Mouse (Mus musculus): Measurements from ENCODE around the gene Fbf1. TPM values are rescaled to one million over a fixed set of nuclear protein-coding genes. Genes with fewer than 3 reads are reported as not detected.

Gene Fbf1
- total RNA-seq, 1 experiment from 2014 or later: 53.0 TPM

Other genes starting within 250 kb of the Fbf1 start
- 32.0 and 41.3 TPM in 2 replicates for gene Sap30bp, start 234.9 kb downstream of the Fbf1 start, total RNA-seq (2021)
- 31.4 and 37.1 TPM in 2 replicates for gene Recql5, start 234.7 kb downstream of the Fbf1 start, total RNA-seq (2021)
- gene Itgb4, start 193.5 kb downstream of the Fbf1 start, total RNA-seq (2021): 2.0 and 4.1 TPM in 2 replicates
- gene Galk1, start 155.4 kb downstream of the Fbf1 start, total RNA-seq (2021): 31.8 and 49.7 TPM in 2 replicates
- gene H3f3b, start 140.2 kb downstream of the Fbf1 start, total RNA-seq (2021): 265 and 377 TPM in 2 replicates
- 25.8 and 27.4 TPM in 2 replicates for gene Unk, start 137.8 kb downstream of the Fbf1 start, total RNA-seq (2021)
- 0.24 and 0.79 TPM in 2 replicates for gene Unc13d, start 90.2 kb downstream of the Fbf1 start, total RNA-seq (2021)
- gene Wbp2, start 81.2 kb downstream of the Fbf1 start, total RNA-seq (2021): 189 and 195 TPM in 2 replicates
- 17.1 and 20.2 TPM in 2 replicates for gene Trim47, start 41.0 kb downstream of the Fbf1 start, total RNA-seq (2021)
- gene Trim65, start 37.0 kb downstream of the Fbf1 start, total RNA-seq (2021): 12.2 and 12.9 TPM in 2 replicates
- gene Mrpl38, start 29.3 kb downstream of the Fbf1 start, total RNA-seq (2021): 86.5 and 103 TPM in 2 replicates
- 21.5 and 27.1 TPM in 2 replicates for gene Ten1, start 30.7 kb upstream of the Fbf1 start, total RNA-seq (2021)
- 182 and 184 TPM in 2 replicates for gene Acox1, start 30.9 kb upstream of the Fbf1 start, total RNA-seq (2021)
- gene Evpl, start 69.9 kb upstream of the Fbf1 start, total RNA-seq (2021): 1.00 and 1.5 TPM in 2 replicates
- 68.1 and 70.9 TPM in 2 replicates for gene Srp68, start 106.1 kb upstream of the Fbf1 start, total RNA-seq (2021)
- gene Galr2, start 112.8 kb upstream of the Fbf1 start, total RNA-seq (2021): not detected in 2 replicates
- 53.6 and 77.1 TPM in 2 replicates for gene Exoc7, start 139.1 kb upstream of the Fbf1 start, total RNA-seq (2021)
- gene Foxj1, start 167.2 kb upstream of the Fbf1 start, total RNA-seq (2021): 0.15 TPM in 1 of 2 replicates, not detected in the other
- gene Rnf157, start 244.9 kb upstream of the Fbf1 start, total RNA-seq (2021): 8.5 and 8.9 TPM in 2 replicates

Measured in adrenal gland, postnatal 25 days (tissue).